12 mouse cellular contexts compared by ENCODE assay signal in genomic region chr4:10693446-10694105, GRCm38 (mm10).
DNase-seq lines count a peak whose midpoint lies in the region; ATAC-seq and TF ChIP-seq lines count a peak whose summit lies in the region.
"Had no signal": no experiment of that assay in that cellular context is flagged by ENCODE, and none has a peak within 500 bp of the region (broad histone marks: within the 10 kb centered on the region; RNA-seq: fewer than 3 reads in every experiment).

No protein-coding gene starts in this region.

- 48% methylated on average over 5 of the region's 15 CpGs for WGBS in kidney, embryonic 15.5 days
- 54% methylated on average over 8 of the region's 15 CpGs for WGBS in forebrain, embryonic 13.5 days
- WGBS in limb, embryonic 14.5 days: 49% methylated on average over 6 of the region's 15 CpGs
- WGBS in neural tube, embryonic 14.5 days: 31% methylated on average over 4 of the region's 15 CpGs

- no peak for DNase-seq in kidney, postnatal 36 days
- DNase-seq in limb, embryonic 14.5 days (ENCODE audit: low spot score): no peak
- no peak for DNase-seq in spleen, postnatal 14 days (ENCODE audit: low spot score in 2 of 2)
- DNase-seq in thymus, postnatal 4 days: no peak
- no peak for DNase-seq in adrenal gland, postnatal 25 days
- DNase-seq: gastrocnemius, postnatal 10 days; thymus, postnatal 36 days had no signal

- H3K9ac ChIP-seq in kidney, embryonic 15.5 days: no peak overlapping the region
- H3K9ac ChIP-seq in forebrain, embryonic 13.5 days: no peak overlapping the region; the same call in 1 of the 2 replicates
- H3K9ac ChIP-seq in limb, embryonic 14.5 days (ENCODE audit: low read depth, low read length, severe bottlenecking): peak overlapping the region; percentile 21; the same call in 1 of the 2 replicates
- no peak overlapping the region for H3K9ac ChIP-seq in neural tube, embryonic 14.5 days (replicated peaks; ENCODE audit: low read depth, low read length)

- H3K4me1 ChIP-seq in kidney, embryonic 15.5 days: no peaks in the 10 kb centered on the region
- no peaks in the 10 kb centered on the region for H3K4me1 ChIP-seq in forebrain, embryonic 13.5 days
- H3K4me1 ChIP-seq in limb, embryonic 14.5 days (ENCODE audit: control insufficient read depth, insufficient read depth, low read length): 0 out of 2 replicates have a peak, but pooled peaks cover 2% of the 10 kb centered on the region
- no peaks in the 10 kb centered on the region for H3K4me1 ChIP-seq in neural tube, embryonic 14.5 days (ENCODE audit: control insufficient read depth, insufficient read depth, low read length)

- no peaks in the 10 kb centered on the region for H3K9me3 ChIP-seq in kidney, embryonic 15.5 days (replicated peaks)
- no peaks in the 10 kb centered on the region for H3K9me3 ChIP-seq in forebrain, embryonic 13.5 days (replicated peaks)
- no peaks in the 10 kb centered on the region for H3K9me3 ChIP-seq in limb, embryonic 14.5 days (ENCODE audit: control insufficient read depth, low read length)
- no peaks in the 10 kb centered on the region for H3K9me3 ChIP-seq in neural tube, embryonic 14.5 days (ENCODE audit: control insufficient read depth, low read length)
- H3K9me3 ChIP-seq: G1E had no signal

- H3K27ac ChIP-seq in kidney, embryonic 15.5 days: no peak overlapping the region
- no peak overlapping the region for H3K27ac ChIP-seq in forebrain, embryonic 13.5 days
- H3K27ac ChIP-seq in limb, embryonic 14.5 days (replicated peaks; ENCODE audit: low read depth, low read length): no peak overlapping the region
- H3K27ac ChIP-seq in neural tube, embryonic 14.5 days (ENCODE audit: low read depth, low read length): no peak overlapping the region
- H3K27ac ChIP-seq: left cerebral cortex, adult 2 months had no signal

- no peak for ATAC-seq in kidney, embryonic 15.5 days (replicated peaks; ENCODE audit: low FRiP score)
- ATAC-seq in forebrain, embryonic 13.5 days: peak; percentile 72
- no peak for ATAC-seq in limb, embryonic 14.5 days (ENCODE audit: low FRiP score, low read depth)
- peak; percentile 77 for ATAC-seq in neural tube, embryonic 14.5 days (ENCODE audit: low read depth)

- H3K27me3 ChIP-seq in kidney, embryonic 15.5 days: no peaks in the 10 kb centered on the region
- no peaks in the 10 kb centered on the region for H3K27me3 ChIP-seq in forebrain, embryonic 13.5 days
- no peaks in the 10 kb centered on the region for H3K27me3 ChIP-seq in limb, embryonic 14.5 days (ENCODE audit: control insufficient read depth, insufficient read depth, low read length)
- H3K27me3 ChIP-seq in neural tube, embryonic 14.5 days (ENCODE audit: control insufficient read depth, insufficient read depth, low read length): no peaks in the 10 kb centered on the region

- TF ChIP-seq POLR2A in limb, embryonic 14.5 days (IDR thresholded peaks at IDR 0.05; ENCODE audit: borderline replicate concordance, extremely low read depth, insufficient read depth, insufficient read length): no peak

- H3K36me3 ChIP-seq in kidney, embryonic 15.5 days: no peaks in the 10 kb centered on the region
- H3K36me3 ChIP-seq in forebrain, embryonic 13.5 days (ENCODE audit: poor library complexity, severe bottlenecking): no peaks in the 10 kb centered on the region
- H3K36me3 ChIP-seq in limb, embryonic 14.5 days (ENCODE audit: control insufficient read depth, insufficient read depth, low read length): no peaks in the 10 kb centered on the region
- no peaks in the 10 kb centered on the region for H3K36me3 ChIP-seq in neural tube, embryonic 14.5 days (ENCODE audit: control insufficient read depth, insufficient read depth, low read length)
- H3K36me3 ChIP-seq: G1E had no signal

- peak overlapping the region; percentile 38 for H3K4me2 ChIP-seq in kidney, embryonic 15.5 days
- H3K4me2 ChIP-seq in forebrain, embryonic 13.5 days: peak overlapping the region; percentile 31
- no peak overlapping the region; the same call in 1 of the 2 replicates for H3K4me2 ChIP-seq in limb, embryonic 14.5 days (replicated peaks; ENCODE audit: low read depth, low read length, severe bottlenecking)
- no peak overlapping the region for H3K4me2 ChIP-seq in neural tube, embryonic 14.5 days (ENCODE audit: low read depth, low read length)

- H3K4me3 ChIP-seq in kidney, embryonic 15.5 days (replicated peaks): peak overlapping the region; percentile 15
- H3K4me3 ChIP-seq in forebrain, embryonic 13.5 days: peak overlapping the region; percentile 18; the same call in 1 of the 2 replicates
- peak overlapping the region; percentile 8; the same call in 1 of the 2 replicates for H3K4me3 ChIP-seq in limb, embryonic 14.5 days (replicated peaks; ENCODE audit: low read length)
- no peak overlapping the region for H3K4me3 ChIP-seq in neural tube, embryonic 14.5 days (ENCODE audit: low read depth, low read length)
- H3K4me3 ChIP-seq: left cerebral cortex, adult 2 months had no signal

Comparison
In these comparisons a context has a peak if more than half of its experiments do, and no peak if none do; other contexts are left out.
1. ATAC-seq: peak in forebrain, embryonic 13.5 days (single experiment) and neural tube, embryonic 14.5 days (single experiment); none in kidney, embryonic 15.5 days (single experiment) and limb, embryonic 14.5 days (single experiment).
2. H3K4me2 ChIP-seq: peak in kidney, embryonic 15.5 days (single experiment) and forebrain, embryonic 13.5 days (single experiment); none in limb, embryonic 14.5 days (single experiment) and neural tube, embryonic 14.5 days (single experiment).